Mouse (Mus musculus): ENCODE data around the gene Fhl3.

GRCm38 (mm10) chr4:124737486-124737885 is 37.0 kb downstream of the Fhl3 start:
- TF ChIP-seq CTCF (IDR thresholded peaks at IDR 0.05; ENCODE audit: extremely low read depth, insufficient read depth, low read length) (no peak), POLR2A (IDR thresholded peaks at IDR 0.05; ENCODE audit: extremely low read depth, insufficient read depth, low read length) (no peak)
